Mouse (Mus musculus) thymus, adult 2 months (tissue): ENCODE measurements around the gene Nek2.

Source experiments
- CTCF ChIP-seq: fragments of 200-500 bp; IDR thresholded peaks from 2 replicates; pipeline ENCODE4 v1.5.1; 2012; ENCODE audit warnings: mild to moderate bottlenecking, control low read depth, low read length, moderate library complexity, borderline replicate concordance; ENCODE audit not compliant: control insufficient read depth, poor library complexity, insufficient read depth; ENCODE audit errors: extremely low read depth
- POLR2A ChIP-seq: fragments of 200-500 bp; IDR thresholded peaks from 2 replicates; pipeline ENCODE4 v1.6.1; 2012; ENCODE audit warnings: mild to moderate bottlenecking, low read length, control low read depth, moderate library complexity; ENCODE audit not compliant: control insufficient read depth, poor library complexity, insufficient read depth; ENCODE audit errors: extremely low read depth

- TF ChIP-seq POLR2A (no peak), CTCF (no peak)
Measured at GRCm38 (mm10) chr1:191864551-191865027, 43.3 kb downstream of the Nek2 start.
